Mouse (Mus musculus) brain, adult 2 months (tissue): ENCODE measurements around the gene Pip5k1b.

ENCODE experiments used
- DNase-seq: peaks from one replicate; pipeline ENCODE4 v3.0.0; 2011; ENCODE audit warnings: low read depth, low spot score

Gene Pip5k1b

GRCm38 (mm10) chr19:24336370-24337076 lies 219.1 kb downstream of the Pip5k1b start:
- DNase-seq: no peak

DNA sequence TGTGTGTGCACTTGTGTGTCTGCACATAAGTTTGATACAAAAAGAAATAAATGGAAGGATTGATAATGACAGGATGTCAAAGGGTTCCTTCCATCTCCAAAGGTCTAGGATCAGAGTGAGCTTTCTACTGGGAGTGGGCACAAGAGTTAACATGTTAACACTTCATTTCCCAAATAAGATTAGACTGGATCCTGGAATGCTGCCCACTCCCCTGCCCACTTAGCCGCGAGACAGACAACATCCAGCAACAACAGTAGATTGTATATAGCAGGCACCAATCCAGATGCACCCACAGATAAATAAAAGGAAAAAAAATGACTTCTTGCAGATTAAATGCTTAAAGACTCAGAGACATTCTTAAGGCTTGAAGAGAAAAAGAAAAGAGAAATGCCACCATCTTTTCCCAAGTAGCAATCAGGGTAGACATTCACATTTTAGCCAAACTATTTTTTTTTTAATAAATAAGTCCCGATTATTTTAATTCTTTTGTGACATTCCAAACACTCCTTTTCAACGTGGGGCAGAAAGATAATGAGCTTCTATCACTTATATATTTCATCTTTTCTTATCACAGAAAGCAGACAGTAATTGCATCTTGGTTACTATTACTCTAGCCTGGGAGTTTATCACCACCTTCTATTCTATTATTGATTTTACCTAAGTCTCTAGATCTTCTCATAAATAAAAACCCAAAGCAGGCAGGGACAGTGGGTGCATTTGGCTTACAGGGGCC lies 219.9 kb downstream of the Pip5k1b start:
- DNase-seq: no peak

- DNase-seq: no peak
Observed at GRCm38 (mm10) chr19:24332956-24333355, 222.7 kb downstream of the Pip5k1b start.

GRCm38 (mm10) chr19:24331274-24331673 lies 224.4 kb downstream of the Pip5k1b start:
- no peak for DNase-seq

DNA sequence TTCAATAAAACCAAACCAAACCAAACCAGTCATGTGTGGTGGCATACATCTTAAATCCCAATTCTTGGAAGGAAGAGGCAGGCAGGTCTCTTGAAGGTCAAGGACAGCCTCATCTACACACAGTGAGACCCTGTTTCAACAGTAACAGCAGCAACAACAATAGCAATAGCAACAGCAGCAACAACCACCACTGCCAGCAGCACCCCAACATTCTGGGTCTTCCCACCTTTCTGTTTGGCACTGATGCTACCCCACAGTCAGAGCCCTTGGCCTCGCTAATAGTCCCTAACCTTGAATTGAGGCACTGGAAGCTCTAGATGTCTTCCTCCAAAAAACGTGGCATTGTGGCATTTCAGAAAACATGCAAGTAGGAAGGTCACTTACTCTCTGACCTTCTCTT lies 225.3 kb downstream of the Pip5k1b start:
- DNase-seq: no peak

GRCm38 (mm10) chr19:24327921-24328320 lies 227.8 kb downstream of the Pip5k1b start:
- DNase-seq: no peak

- no peak for DNase-seq
Observed at GRCm38 (mm10) chr19:24326969-24327368, 228.7 kb downstream of the Pip5k1b start.

DNA sequence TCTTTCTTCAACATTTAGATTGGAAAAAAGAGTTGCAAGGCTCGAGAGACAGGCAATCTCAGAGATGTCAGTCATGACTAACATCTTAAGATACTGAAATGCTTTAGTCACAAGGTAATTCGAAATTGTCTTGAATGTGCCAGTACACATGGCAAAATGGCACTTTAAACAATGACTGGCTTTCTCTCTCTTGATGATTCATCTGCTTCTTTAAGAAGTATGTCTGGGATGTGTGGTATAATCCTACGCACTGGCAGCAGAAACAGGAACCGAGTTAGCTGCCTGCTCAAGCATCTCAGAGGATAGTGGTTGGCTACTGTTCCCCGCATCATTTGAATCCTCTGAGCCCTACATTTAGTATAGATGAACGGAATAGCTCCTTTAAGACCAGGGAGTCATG lies 230.0 kb downstream of the Pip5k1b start:
- peak; percentile 89 for DNase-seq

DNA sequence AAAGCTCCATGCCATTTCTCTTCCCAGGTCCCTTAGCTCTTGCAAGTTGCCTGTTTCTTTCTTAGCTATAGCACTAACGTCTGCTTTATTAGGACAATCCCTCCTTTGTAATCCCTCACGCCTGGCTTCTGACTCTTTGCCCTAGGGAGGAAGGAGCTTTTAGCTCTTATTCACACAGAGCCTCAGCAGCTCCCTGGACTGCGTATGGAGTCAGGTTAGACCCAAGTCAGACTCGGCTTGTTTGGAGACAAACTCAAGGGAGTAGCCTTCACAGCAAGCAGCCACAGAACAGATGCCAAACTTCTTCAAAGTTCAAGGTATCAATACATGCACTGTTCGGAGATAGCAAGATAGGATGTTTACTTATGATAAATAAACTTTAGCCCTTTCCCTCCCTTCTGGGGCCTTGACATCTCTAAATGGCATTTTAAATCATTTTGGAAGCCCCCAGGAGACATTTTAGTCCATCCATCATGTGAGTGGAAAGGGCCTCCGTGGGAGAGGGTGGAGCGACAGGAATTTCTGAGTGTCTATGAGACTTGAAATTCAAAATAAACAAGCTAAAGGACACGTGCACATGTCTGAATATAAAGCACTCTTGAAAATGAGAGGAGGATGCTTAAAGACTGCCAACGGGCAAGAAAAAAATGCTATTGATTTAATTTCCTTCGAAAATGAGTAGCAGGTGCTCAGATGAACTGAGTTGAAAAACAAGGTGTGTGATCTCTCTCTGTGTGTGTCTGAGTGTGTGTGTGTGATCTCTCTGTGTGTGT lies 231.6 kb downstream of the Pip5k1b start:
- DNase-seq: no peak

DNA sequence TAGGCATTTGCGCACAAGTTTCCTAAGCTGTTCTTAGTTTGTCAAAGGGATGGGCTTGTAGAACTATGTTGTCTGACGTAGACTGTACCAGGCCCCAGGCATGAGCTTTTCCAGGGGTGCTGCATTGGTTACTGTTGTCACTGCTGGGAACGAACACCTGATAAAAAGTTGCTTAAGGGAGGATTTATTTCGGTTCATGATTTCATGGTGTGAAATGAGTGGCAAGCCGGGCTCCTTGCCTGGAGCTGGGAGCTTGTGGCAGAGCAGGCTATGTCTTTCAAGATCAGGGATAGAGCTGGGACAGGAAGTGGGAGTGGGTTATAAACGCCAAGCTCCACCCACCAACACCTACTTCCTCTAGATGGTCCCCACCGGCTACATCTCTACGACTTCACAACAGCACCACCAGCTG lies 233.8 kb downstream of the Pip5k1b start:
- DNase-seq: no peak

DNA sequence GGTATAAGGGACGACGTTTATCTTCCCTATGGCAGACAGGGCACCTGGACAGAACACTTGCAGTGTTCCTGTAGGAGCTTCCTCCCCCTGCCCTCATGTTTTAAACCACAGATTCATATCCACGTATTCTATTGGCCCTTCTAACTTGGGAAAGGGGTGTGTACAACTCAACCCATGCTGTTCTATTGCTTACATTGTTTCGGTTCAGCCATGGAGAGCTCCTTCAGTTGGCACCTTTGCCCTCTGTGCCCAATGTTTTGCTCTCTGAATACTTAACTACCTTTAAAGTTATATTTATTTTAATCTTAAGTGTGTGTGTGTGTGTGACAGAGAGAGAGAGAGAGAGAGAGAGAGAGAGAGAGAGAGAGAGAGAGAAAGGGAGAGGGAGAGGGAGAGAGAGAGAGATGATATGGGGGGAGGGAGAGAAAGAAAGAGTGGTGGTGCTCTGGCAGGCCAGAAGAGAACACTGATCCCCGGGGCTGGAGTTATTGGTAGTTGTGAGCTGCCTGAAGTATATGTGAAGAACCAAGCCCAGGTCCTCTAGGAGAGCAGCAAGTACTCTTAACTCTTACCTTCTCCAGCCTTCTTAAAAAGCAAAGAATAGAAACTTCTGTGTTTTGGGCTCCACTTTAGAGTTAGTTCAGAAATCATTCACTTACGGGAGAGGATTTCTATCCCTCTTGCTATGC lies 234.3 kb downstream of the Pip5k1b start:
- no peak for DNase-seq

DNA sequence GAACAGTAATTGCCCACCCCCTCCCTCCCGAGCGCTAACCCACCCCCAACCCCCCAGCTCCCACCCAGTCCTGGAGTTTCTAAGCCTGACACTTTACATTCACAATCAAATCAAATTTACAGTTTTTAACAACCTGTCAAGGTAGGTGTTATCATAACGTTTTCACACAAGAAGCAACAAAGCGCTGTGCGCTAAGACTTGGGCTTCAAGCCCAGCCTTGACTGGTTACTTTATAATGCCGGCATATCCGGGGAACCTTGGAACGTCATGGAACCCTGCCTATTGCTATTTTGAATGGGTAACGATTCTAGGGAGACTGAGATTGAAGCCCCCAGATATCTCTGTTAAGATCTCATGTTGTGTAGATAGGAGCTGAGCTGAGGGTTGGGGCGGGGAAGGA lies 237.5 kb downstream of the Pip5k1b start:
- no peak for DNase-seq

GRCm38 (mm10) chr19:24317731-24318130 lies 237.9 kb downstream of the Pip5k1b start:
- DNase-seq: no peak

GRCm38 (mm10) chr19:24317038-24317591 lies 238.6 kb downstream of the Pip5k1b start:
- peak; percentile 62 for DNase-seq

DNA sequence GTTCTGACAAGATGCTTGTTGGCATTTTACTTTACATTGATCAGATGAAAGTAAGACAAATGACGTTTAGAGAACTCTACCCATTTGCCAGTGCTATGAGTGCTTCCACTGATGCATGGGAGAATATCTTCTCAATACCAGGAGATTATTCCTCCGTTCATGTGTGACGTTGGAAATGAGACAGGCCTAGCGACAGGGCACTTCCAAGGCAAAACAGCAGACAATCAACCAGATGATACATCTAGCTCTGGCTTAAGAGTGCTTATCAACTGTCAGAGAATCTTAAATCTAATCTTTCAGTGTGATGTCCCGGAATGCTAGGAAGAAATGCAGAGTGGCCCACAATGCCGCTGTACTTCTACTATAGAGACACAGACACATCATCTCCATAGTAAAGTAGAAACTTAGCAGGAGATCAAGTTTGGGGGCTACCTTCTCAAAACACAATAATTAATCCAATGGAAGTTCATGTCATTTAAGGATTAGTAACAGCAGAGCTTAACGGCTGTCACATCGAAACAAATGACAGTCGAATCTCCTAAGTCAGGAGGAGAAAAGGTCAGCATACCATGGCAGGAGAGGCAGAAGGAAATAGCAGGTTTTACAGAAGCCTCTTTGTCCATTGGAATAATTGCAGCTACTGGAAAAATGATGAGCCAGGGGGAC lies 239.5 kb downstream of the Pip5k1b start:
- DNase-seq: no peak

DNA sequence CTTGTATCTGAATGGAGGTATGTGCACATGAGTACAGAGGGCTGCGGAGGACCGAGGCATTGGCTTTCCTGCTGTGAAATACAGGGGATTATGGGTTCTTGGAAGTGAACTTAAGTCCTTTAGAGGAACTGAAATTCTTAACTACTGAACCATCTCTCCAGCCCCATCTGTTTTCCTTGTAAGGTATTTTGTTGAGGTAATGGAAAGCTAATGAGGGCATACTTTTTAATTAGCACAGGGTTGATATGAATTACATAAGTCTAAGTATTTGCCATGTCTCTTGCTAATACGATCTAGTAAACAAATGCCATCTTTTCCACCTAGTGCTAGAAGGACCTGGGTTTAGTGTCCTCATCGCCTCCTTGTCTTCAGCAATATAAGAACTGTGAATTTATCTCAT lies 240.4 kb downstream of the Pip5k1b start:
- DNase-seq: no peak

- DNase-seq: peak; percentile 65
Observed at GRCm38 (mm10) chr19:24314676-24315075, 241.0 kb downstream of the Pip5k1b start.

DNA sequence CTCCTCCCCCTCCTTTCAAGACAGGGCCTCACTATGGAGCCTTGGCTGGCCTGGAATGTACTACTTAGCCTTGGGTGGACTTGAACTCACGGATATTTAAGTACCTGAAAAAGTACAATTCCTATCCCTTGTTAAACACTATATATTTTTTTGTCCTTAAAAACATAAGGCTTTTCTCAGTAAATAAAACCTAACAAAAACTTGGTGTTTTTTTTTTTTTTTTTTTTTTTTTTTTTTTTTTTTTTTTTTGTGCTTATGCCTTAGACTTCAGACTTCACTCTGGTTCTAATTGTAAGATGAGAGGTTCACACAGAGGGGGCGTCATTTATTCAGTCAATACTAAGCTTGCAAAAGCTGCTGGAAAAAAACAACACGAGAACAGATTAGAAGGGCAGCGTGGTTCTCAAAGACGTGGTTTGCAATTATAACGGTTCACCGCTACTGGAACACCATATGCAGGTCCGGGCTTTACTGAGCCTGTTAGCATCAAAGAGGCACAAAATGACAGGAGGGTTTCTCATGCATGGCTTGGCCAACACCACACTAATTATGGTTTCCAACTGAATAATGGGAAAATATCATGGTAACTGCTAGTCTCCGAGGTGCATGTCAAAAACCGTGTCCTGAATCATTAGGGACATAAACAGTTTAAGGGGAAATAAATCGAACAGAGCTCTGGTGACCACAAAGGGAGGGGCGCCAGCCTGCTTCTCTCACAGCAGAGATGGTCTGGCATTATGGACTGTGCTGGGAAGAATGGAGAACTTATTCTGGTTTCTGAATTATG lies 242.9 kb downstream of the Pip5k1b start:
- peak; percentile 84 for DNase-seq

DNA sequence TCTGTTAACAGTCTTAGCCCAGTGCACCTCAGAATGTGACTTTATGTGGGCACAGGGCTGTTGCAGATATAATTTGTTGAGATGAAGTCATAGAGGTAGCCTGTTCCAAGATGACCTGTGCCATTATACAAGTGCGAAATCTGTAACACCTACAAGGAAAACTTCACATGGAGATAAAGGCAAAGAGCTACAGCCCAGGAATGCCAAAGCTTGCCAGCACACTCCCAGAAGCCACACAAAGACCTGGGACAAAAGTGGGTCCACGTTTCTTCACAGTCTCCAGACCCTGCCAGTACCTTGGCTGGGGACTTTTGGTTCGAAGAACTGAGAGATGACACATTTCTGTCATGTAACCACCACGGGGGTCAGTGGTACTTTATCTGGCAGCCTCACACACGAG lies 243.6 kb downstream of the Pip5k1b start:
- DNase-seq: no peak

GRCm38 (mm10) chr19:24308305-24308705 lies 247.4 kb downstream of the Pip5k1b start:
- peak; percentile 87 for DNase-seq
